Mouse (Mus musculus) frontal cortex, adult 2 months (tissue): Measurements from ENCODE around the gene Tbx21. TPM values are rescaled to one million over a fixed set of nuclear protein-coding genes. Genes with fewer than 3 reads are reported as not detected.

ENCODE experiments used
- DNase-seq, 2 experiments: peaks; one replicate each; pipeline ENCODE4 v3.0.0; 2022; ENCODE audit warnings: low spot score in 1 of 2; ENCODE audit errors: extremely low spot score in 1 of 2
- polyA plus RNA-seq: library from polyadenylated mRNA; depleted of rRNA; stranded (reverse); fragments of >200 nt; gene quantifications from 2 replicates; pipeline ENCODE4 v1.2.3, GENCODE M21; 2012

Tbx21 gene
- polyA plus RNA-seq, 1 experiment: 9.7 TPM

GRCm38 (mm10) chr11:97084821-97085505 lies 30.2 kb downstream of the Tbx21 start:
- DNase-seq: no peak

- DNase-seq: peak; percentile 50 to 78
Measured at GRCm38 (mm10) chr11:97083401-97084140, 31.6 kb downstream of the Tbx21 start.

GRCm38 (mm10) chr11:97082977-97083376 lies 32.2 kb downstream of the Tbx21 start:
- DNase-seq: peak; percentile 39 to 70

- no peak for DNase-seq
Measured at GRCm38 (mm10) chr11:97080291-97080690, 34.8 kb downstream of the Tbx21 start.

- DNase-seq: no peak
Measured at GRCm38 (mm10) chr11:97078751-97079150, 36.4 kb downstream of the Tbx21 start.

GRCm38 (mm10) chr11:97074235-97074634 lies 40.9 kb downstream of the Tbx21 start:
- no peak for DNase-seq

GRCm38 (mm10) chr11:97072533-97072932 lies 42.6 kb downstream of the Tbx21 start:
- DNase-seq: peak in 1 of 2 experiments; percentile 86

- DNase-seq: no peak
Measured at GRCm38 (mm10) chr11:97071129-97071528, 44.0 kb downstream of the Tbx21 start.

GRCm38 (mm10) chr11:97069770-97070169 lies 45.4 kb downstream of the Tbx21 start:
- DNase-seq: no peak

- no peak for DNase-seq
Measured at GRCm38 (mm10) chr11:97069333-97069732, 45.8 kb downstream of the Tbx21 start.

- DNase-seq: no peak
Measured at GRCm38 (mm10) chr11:97066656-97067360, 48.3 kb downstream of the Tbx21 start.

GRCm38 (mm10) chr11:97065538-97066295 lies 49.4 kb downstream of the Tbx21 start:
- DNase-seq: no peak

GRCm38 (mm10) chr11:97063921-97064295 lies 51.2 kb downstream of the Tbx21 start:
- DNase-seq: no peak

GRCm38 (mm10) chr11:97063274-97063920 lies 51.7 kb downstream of the Tbx21 start:
- DNase-seq: peak in 1 of 2 experiments; percentile 24

GRCm38 (mm10) chr11:97052219-97052646 lies 62.9 kb downstream of the Tbx21 start:
- no peak for DNase-seq

GRCm38 (mm10) chr11:97050944-97051586 lies 64.1 kb downstream of the Tbx21 start:
- DNase-seq: no peak

- peak in 1 of 2 experiments; percentile 79 for DNase-seq
Measured at GRCm38 (mm10) chr11:97050216-97050943, 64.8 kb downstream of the Tbx21 start, which contains the start of gene Osbpl7. Gene Osbpl7 (plus strand): TSS chr11:97050628.

GRCm38 (mm10) chr11:97049492-97050085 lies 65.5 kb downstream of the Tbx21 start:
- no peak for DNase-seq
